Mouse (Mus musculus): ENCODE data around the gene Rhobtb1.
A peak's percentile ranks its signal among the peaks of the same experiment; 100 is the strongest.

Rhobtb1 gene

GRCm38 (mm10) chr10:69321519-69322035 is 170.3 kb downstream of the Rhobtb1 start:
- DNase-seq (ENCODE audit: inconsistent ontology term) = no peak

- no peak for DNase-seq (ENCODE audit: inconsistent ontology term)
Measured at GRCm38 (mm10) chr10:69323986-69324385, 172.8 kb downstream of the Rhobtb1 start.

- DNase-seq (ENCODE audit: inconsistent ontology term) = no peak
Measured at GRCm38 (mm10) chr10:69324816-69325215, 173.6 kb downstream of the Rhobtb1 start.

GRCm38 (mm10) chr10:69326433-69326832 is 175.2 kb downstream of the Rhobtb1 start:
- DNase-seq (ENCODE audit: inconsistent ontology term) = peak; percentile 83

GRCm38 (mm10) chr10:69327362-69327761 is 176.1 kb downstream of the Rhobtb1 start:
- DNase-seq (ENCODE audit: inconsistent ontology term) = no peak

GRCm38 (mm10) chr10:69328029-69328655 is 176.9 kb downstream of the Rhobtb1 start:
- DNase-seq (ENCODE audit: inconsistent ontology term) = no peak

- DNase-seq (ENCODE audit: inconsistent ontology term) = no peak
Measured at GRCm38 (mm10) chr10:69328656-69329046, 177.4 kb downstream of the Rhobtb1 start.

- no peak for DNase-seq (ENCODE audit: inconsistent ontology term)
Measured at GRCm38 (mm10) chr10:69331231-69331630, 180.0 kb downstream of the Rhobtb1 start.

- no peak for DNase-seq (ENCODE audit: inconsistent ontology term)
Measured at GRCm38 (mm10) chr10:69333212-69333611, 182.0 kb downstream of the Rhobtb1 start.

- peak; percentile 52 for DNase-seq (ENCODE audit: inconsistent ontology term)
Measured at GRCm38 (mm10) chr10:69334271-69335194, 183.3 kb downstream of the Rhobtb1 start.

GRCm38 (mm10) chr10:69335195-69335536 is 183.9 kb downstream of the Rhobtb1 start:
- DNase-seq (ENCODE audit: inconsistent ontology term) = no peak

GRCm38 (mm10) chr10:69335611-69336010 is 184.4 kb downstream of the Rhobtb1 start:
- DNase-seq (ENCODE audit: inconsistent ontology term) = no peak

- DNase-seq (ENCODE audit: inconsistent ontology term) = no peak
Measured at GRCm38 (mm10) chr10:69336219-69336618, 185.0 kb downstream of the Rhobtb1 start.

- DNase-seq (ENCODE audit: inconsistent ontology term) = no peak
Measured at GRCm38 (mm10) chr10:69340001-69340400, 188.8 kb downstream of the Rhobtb1 start.

Measured in Muller cell, postnatal 12 days (primary cell).